ENCODE assay signal across 9 mouse cellular contexts in genomic region chr3:125271215-125271614, GRCm38 (mm10).
DNase-seq lines count a peak whose midpoint lies in the region; ATAC-seq and TF ChIP-seq lines count a peak whose summit lies in the region.
"Had no signal": no experiment of that assay in that cellular context is flagged by ENCODE, and none has a peak within 500 bp of the region (broad histone marks: within the 10 kb centered on the region; RNA-seq: fewer than 3 reads in every experiment).

No protein-coding gene starts in this region.

- H3K27ac ChIP-seq in hindbrain, embryonic 11.5 days (ENCODE audit: low read depth, low read length): no peak overlapping the region
- H3K27ac ChIP-seq in hindbrain, embryonic 16.5 days (ENCODE audit: low read depth, low read length): no peak overlapping the region
- H3K27ac ChIP-seq in midbrain, embryonic 10.5 days (replicated peaks): 0 out of 2 replicates have a peak overlapping the region, but pooled peaks have one; percentile 6

- no peaks in the 10 kb centered on the region for H3K36me3 ChIP-seq in hindbrain, embryonic 11.5 days (ENCODE audit: control insufficient read depth, insufficient read depth, low read length)
- H3K36me3 ChIP-seq in hindbrain, embryonic 16.5 days (ENCODE audit: control insufficient read depth, insufficient read depth, low read length): no peaks in the 10 kb centered on the region
- H3K36me3 ChIP-seq in midbrain, embryonic 10.5 days: no peaks in the 10 kb centered on the region

- no peak overlapping the region for H3K4me2 ChIP-seq in hindbrain, embryonic 11.5 days (replicated peaks; ENCODE audit: low read depth, low read length)
- H3K4me2 ChIP-seq in hindbrain, embryonic 16.5 days (ENCODE audit: low read length): no peak overlapping the region

- intact Hi-C loops in gastrocnemius, postnatal 36 days (cut with DNase I): no loop called here

- H3K4me1 ChIP-seq in hindbrain, embryonic 11.5 days (replicated peaks; ENCODE audit: control insufficient read depth, insufficient read depth, low read length): no peaks in the 10 kb centered on the region
- no peaks in the 10 kb centered on the region for H3K4me1 ChIP-seq in hindbrain, embryonic 16.5 days (ENCODE audit: control insufficient read depth, insufficient read depth, low read depth, low read length)
- peaks cover 7% of the 10 kb centered on the region; the same call in 1 of the 2 replicates for H3K4me1 ChIP-seq in midbrain, embryonic 10.5 days

- H3K9me3 ChIP-seq in hindbrain, embryonic 11.5 days (ENCODE audit: control insufficient read depth, low read length): no peaks in the 10 kb centered on the region
- no peaks in the 10 kb centered on the region for H3K9me3 ChIP-seq in hindbrain, embryonic 16.5 days (ENCODE audit: control insufficient read depth, low read length)
- H3K9me3 ChIP-seq in midbrain, embryonic 10.5 days (replicated peaks): no peaks in the 10 kb centered on the region

- WGBS in hindbrain, embryonic 11.5 days: 11% methylated on average over 2 of the region's 2 CpGs
- WGBS in hindbrain, embryonic 16.5 days: 2% methylated on average over 2 of the region's 2 CpGs
- 30% methylated on average over 2 of the region's 2 CpGs for WGBS in midbrain, embryonic 10.5 days

- peak; percentile 82 for ATAC-seq in hindbrain, embryonic 11.5 days (ENCODE audit: low FRiP score)
- no peak for ATAC-seq in hindbrain, embryonic 16.5 days
- ATAC-seq in hematopoietic stem cell, adult 5-6 weeks (replicated peaks in 1 of 2; ENCODE audit: insufficient read depth in 1 of 2, low FRiP score in 2 of 2, low TSS enrichment in 1 of 2, low read depth in 1 of 2, poor library complexity in 2 of 2, severe bottlenecking in 2 of 2): peak; percentile 58 to 70; a peak in 3 of 4 replicates

- no peak overlapping the region for H3K9ac ChIP-seq in hindbrain, embryonic 11.5 days (ENCODE audit: low read depth, low read length)
- H3K9ac ChIP-seq in hindbrain, embryonic 16.5 days (ENCODE audit: low read depth, low read length): no peak overlapping the region

- DNase-seq in hindbrain, embryonic 11.5 days (ENCODE audit: low spot score): peak; percentile 32
- peak; percentile 43 for DNase-seq in brain, embryonic 14.5 days (ENCODE audit: low read depth)
- DNase-seq in midbrain, embryonic 10.5 days (ENCODE audit: low spot score): no peak
- DNase-seq in left cerebral cortex, adult 9 months (ENCODE audit: low spot score in 2 of 2): no peak
- no peak for DNase-seq in testis, postnatal 10 days (ENCODE audit: low spot score)
- no peak for DNase-seq in gastrocnemius, postnatal 36 days
- DNase-seq: cerebellum, adult 8-10 months had no signal

- TF ChIP-seq POLR2A in brain, embryonic 14.5 days (IDR thresholded peaks at IDR 0.05; ENCODE audit: borderline replicate concordance, extremely low read depth, insufficient read depth, insufficient read length, poor library complexity, severe bottlenecking): no peak

- no peak for TF ChIP-seq CTCF in brain, embryonic 14.5 days (IDR thresholded peaks at IDR 0.05; ENCODE audit: borderline replicate concordance, extremely low read depth, insufficient read depth, insufficient read length)

- H3K4me3 ChIP-seq in hindbrain, embryonic 11.5 days (ENCODE audit: low read depth, low read length): no peak overlapping the region
- H3K4me3 ChIP-seq in hindbrain, embryonic 16.5 days (ENCODE audit: low read length): no peak overlapping the region
- no peak overlapping the region for H3K4me3 ChIP-seq in midbrain, embryonic 10.5 days

- no peaks in the 10 kb centered on the region for H3K27me3 ChIP-seq in hindbrain, embryonic 11.5 days (ENCODE audit: control insufficient read depth, insufficient read depth, low read length)
- H3K27me3 ChIP-seq in hindbrain, embryonic 16.5 days (replicated peaks; ENCODE audit: control insufficient read depth, insufficient read depth, low read length): no peaks in the 10 kb centered on the region
- H3K27me3 ChIP-seq in midbrain, embryonic 10.5 days (ENCODE audit: low read depth, poor library complexity, severe bottlenecking): no peaks in the 10 kb centered on the region

Comparison
In these comparisons a context has a peak if more than half of its experiments do, and no peak if none do; other contexts are left out.
1. DNase-seq: peak in hindbrain, embryonic 11.5 days (single experiment) and brain, embryonic 14.5 days (single experiment); none in midbrain, embryonic 10.5 days (single experiment), left cerebral cortex, adult 9 months (0 of 2), testis, postnatal 10 days (single experiment) and gastrocnemius, postnatal 36 days (0 of 2).